Mouse (Mus musculus): ENCODE results near the gene Gm10487.
"Not testable (repeated sequence)": the region's sequence is repeated elsewhere in the genome, so short reads cannot be mapped to it uniquely, and the experiment has no call there.

The Gm10487 gene

GRCm38 (mm10) chrX:30843369-30843768, at the start of gene Gm10487:
Gene Gm10487, minus strand, starts transcription at chrX:30843469.
- DNase-seq (ENCODE audit: low spot score in 2 of 2) = not testable (repeated sequence)

Measured in urinary bladder, postnatal 4 days (tissue).